Mouse (Mus musculus) small intestine, adult 2 months (tissue): Measurements from ENCODE around the gene Lysmd1. TPM values are rescaled to one million over a fixed set of nuclear protein-coding genes. Genes with fewer than 3 reads are reported as not detected.
"Not testable (repeated sequence)": the region's sequence is repeated elsewhere in the genome, so short reads cannot be mapped to it uniquely, and the experiment has no call there.

ENCODE experiments used
- H3K27ac ChIP-seq: fragments of 200-500 bp; 2 replicates; pipeline ENCODE4 v1.5.1; 2012; ENCODE audit warnings: low read depth, low read length, control low read depth, inconsistent platforms; ENCODE audit not compliant: insufficient read depth
- H3K27me3 ChIP-seq: fragments of 200-500 bp; 2 replicates; pipeline ENCODE4 v1.6.1; 2012; ENCODE audit warnings: mild to moderate bottlenecking, moderate library complexity, low read length, inconsistent platforms; ENCODE audit not compliant: control insufficient read depth, insufficient read depth
- H3K36me3 ChIP-seq: fragments of 200-500 bp; 2 replicates; pipeline ENCODE4 v1.6.1; 2012; ENCODE audit warnings: mild to moderate bottlenecking, low read length, control low read depth, inconsistent platforms; ENCODE audit not compliant: control insufficient read depth, insufficient read depth
- H3K4me1 ChIP-seq: fragments of 200-500 bp; 2 replicates; pipeline ENCODE4 v1.6.1; 2012; ENCODE audit warnings: low read length, inconsistent platforms, mixed read lengths; ENCODE audit not compliant: control insufficient read depth, insufficient read depth, insufficient read length
- H3K4me3 ChIP-seq: fragments of 200-500 bp; 2 replicates; pipeline ENCODE4 v1.5.1; 2012; ENCODE audit warnings: low read depth, mild to moderate bottlenecking, control low read depth, inconsistent platforms, low read length, moderate library complexity
- CTCF ChIP-seq: fragments of 200-500 bp; IDR thresholded peaks from 2 replicates; pipeline ENCODE4 v1.5.1; 2012; ENCODE audit warnings: low read depth, mild to moderate bottlenecking, control low read depth, inconsistent platforms, low read length, moderate library complexity, mixed read lengths; ENCODE audit not compliant: insufficient replicate concordance, insufficient read length; ENCODE audit errors: extremely low read depth
- POLR2A ChIP-seq: fragments of 200-500 bp; IDR thresholded peaks from 2 replicates; pipeline ENCODE4 v1.6.1; 2012; ENCODE audit warnings: low read depth, mild to moderate bottlenecking, control low read depth, inconsistent platforms, low read length, moderate library complexity
- WGBS: fragments of 180-500 bp; shearing (Covaris S2); methylation state at CpG from one replicate; pipeline ENCODE4 v1.1.7; 2018; 5-methylcytosine and 5-hydroxymethylcytosine counted together
- polyA plus RNA-seq: library from polyadenylated mRNA; depleted of rRNA; stranded (reverse); fragments of >200 nt; gene quantifications from 2 replicates; pipeline ENCODE4 v1.2.3, GENCODE M21; 2012

Gene Lysmd1
- polyA plus RNA-seq, 1 experiment: 5.0 TPM

GRCm38 (mm10) chr3:95129226-95129651, 4.6 kb upstream of the Lysmd1 start:
- H3K36me3 ChIP-seq: peaks cover 22% of the 10 kb centered on the region
- no peak overlapping the region for H3K4me3 ChIP-seq
- 81% methylated on average over 6 of the region's 6 CpGs for WGBS
- TF ChIP-seq POLR2A (no peak), CTCF (no peak)
- no peak overlapping the region for H3K27ac ChIP-seq
- H3K4me1 ChIP-seq: peaks cover 3% of the 10 kb centered on the region; the same call in 1 of the 2 replicates
- no peaks in the 10 kb centered on the region for H3K27me3 ChIP-seq

GRCm38 (mm10) chr3:95130081-95130480, 3.8 kb upstream of the Lysmd1 start:
- H3K27me3 ChIP-seq: no peaks in the 10 kb centered on the region
- H3K27ac ChIP-seq: no peak overlapping the region
- TF ChIP-seq CTCF (no peak), POLR2A (no peak)
- H3K36me3 ChIP-seq: peaks cover 22% of the 10 kb centered on the region
- WGBS: 84% methylated on average over 5 of the region's 5 CpGs
- peaks cover 3% of the 10 kb centered on the region; the same call in 1 of the 2 replicates for H3K4me1 ChIP-seq
- no peak overlapping the region for H3K4me3 ChIP-seq

GRCm38 (mm10) chr3:95132389-95132788, 1.5 kb upstream of the Lysmd1 start:
- not testable (repeated sequence) for H3K4me1 ChIP-seq, H3K4me3 ChIP-seq, H3K27me3 ChIP-seq, H3K27ac ChIP-seq
- WGBS: 98% methylated on average over 2 of the region's 2 CpGs
- H3K36me3 ChIP-seq: peaks cover 21% of the 10 kb centered on the region
- TF ChIP-seq CTCF: peak; percentile 22; the same call in 1 of the 2 replicates

GRCm38 (mm10) chr3:95133176-95133575, 712 bp upstream of the Lysmd1 start:
- TF ChIP-seq POLR2A (no peak), CTCF (no peak)
- H3K36me3 ChIP-seq: peaks cover 24% of the 10 kb centered on the region
- H3K4me1 ChIP-seq: peaks cover 5% of the 10 kb centered on the region; the same call in 1 of the 2 replicates
- 49% methylated on average over 11 of the region's 11 CpGs for WGBS
- H3K27ac ChIP-seq: peak overlapping the region; percentile 24; the same call in 1 of the 2 replicates
- H3K27me3 ChIP-seq: no peaks in the 10 kb centered on the region
- peak overlapping the region; percentile 55 for H3K4me3 ChIP-seq

- no CpG with 5 or more reads among the region's 12 CpGs for WGBS
- H3K4me1 ChIP-seq, H3K27me3 ChIP-seq, H3K27ac ChIP-seq: not testable (repeated sequence)
- H3K4me3 ChIP-seq: peak overlapping the region; percentile 55; the same call in 1 of the 2 replicates
- peaks cover 19% of the 10 kb centered on the region for H3K36me3 ChIP-seq
Measured at GRCm38 (mm10) chr3:95134133-95134532, 245 bp downstream of the Lysmd1 start.

- Histone ChIP-seq H3K27me3 (no peaks in the 10 kb centered on the region), H3K36me3 (peaks cover 20% of the 10 kb centered on the region), H3K27ac (peak overlapping the region; percentile 71), H3K4me3 (peak overlapping the region; percentile 56), H3K4me1 (peaks cover 7% of the 10 kb centered on the region; the same call in 1 of the 2 replicates)
- TF ChIP-seq POLR2A: peak; percentile 38; the same call in 1 of the 2 replicates
- TF ChIP-seq CTCF: no peak
- 4% methylated on average over 6 of the region's 6 CpGs for WGBS
Measured at GRCm38 (mm10) chr3:95135023-95135422, 1.1 kb downstream of the Lysmd1 start.

- Histone ChIP-seq H3K4me1 (peaks cover 9% of the 10 kb centered on the region), H3K27ac (peak overlapping the region; percentile 34; the same call in 1 of the 2 replicates), H3K27me3 (no peaks in the 10 kb centered on the region), H3K36me3 (peaks cover 23% of the 10 kb centered on the region), H3K4me3 (no peak overlapping the region)
- TF ChIP-seq CTCF (no peak), POLR2A (no peak)
- 65% methylated on average over 7 of the region's 7 CpGs for WGBS
Measured at GRCm38 (mm10) chr3:95135433-95136052, 1.7 kb downstream of the Lysmd1 start.

GRCm38 (mm10) chr3:95136336-95136735, 2.4 kb downstream of the Lysmd1 start:
- WGBS: 90% methylated on average over 3 of the region's 3 CpGs

More at GRCm38 (mm10) chr3:95136336-95136735, 2.4 kb downstream of the Lysmd1 start:
- TF ChIP-seq POLR2A: no peak
- TF ChIP-seq CTCF: no peak
- Histone ChIP-seq H3K4me3 (no peak overlapping the region), H3K27ac (no peak overlapping the region), H3K4me1 (peaks cover 9% of the 10 kb centered on the region), H3K27me3 (no peaks in the 10 kb centered on the region), H3K36me3 (peaks cover 20% of the 10 kb centered on the region)
